Mouse (Mus musculus): ENCODE results near the gene Vipas39. TPM values are rescaled to one million over a fixed set of nuclear protein-coding genes. Genes with fewer than 3 reads are reported as not detected.

The Vipas39 gene
- polyA plus RNA-seq, 1 experiment from 2014 or later: 63.6 TPM

GRCm38 (mm10) chr12:87195069-87195468 is 71.0 kb downstream of the Vipas39 start:
- ChIA-PET POLR2A (no interaction called here), CTCF (no interaction called here)
- ATAC-seq (no peak), DNase-seq (ENCODE audit: low read depth, low spot score) (no peak)
- in situ Hi-C loops (cut with MboI; ENCODE audit: low pct_unique_long_range_greater_than_20kb): no loop called here
- no peaks in the 10 kb centered on the region for H3K27me3 ChIP-seq
- TF ChIP-seq CTCF (IDR thresholded peaks at IDR 0.05): no peak

GRCm38 (mm10) chr12:87193008-87193407 is 73.0 kb downstream of the Vipas39 start:
- POLR2A ChIA-PET: interaction anchor here (0.6 kb wide), 1 partner anchor 840 kb away, joined by 7 read pairs; no protein-coding TSS in a partner anchor

More at GRCm38 (mm10) chr12:87193008-87193407, 73.0 kb downstream of the Vipas39 start:
- TF ChIP-seq CTCF (IDR thresholded peaks at IDR 0.05): no peak
- DNase-seq (ENCODE audit: low read depth, low spot score) (no peak), ATAC-seq (no peak)
- H3K27me3 ChIP-seq: no peaks in the 10 kb centered on the region
- CTCF ChIA-PET: interaction anchor here (1.2 to 1.7 kb wide), 3 partner anchors 9 to 36 kb away, joined by 3 to 5 read pairs (median 5); no protein-coding TSS in a partner anchor
- in situ Hi-C loops (cut with MboI; ENCODE audit: low pct_unique_long_range_greater_than_20kb): no loop called here

Other genes starting within 250 kb of the Vipas39 start
- not detected for gene Tmem63c, start 244.9 kb downstream of the Vipas39 start, polyA plus RNA-seq (2021)
- gene Ngb, start 163.7 kb downstream of the Vipas39 start, polyA plus RNA-seq (2021): 0.49 TPM
- gene Gstz1, start 119.1 kb downstream of the Vipas39 start, polyA plus RNA-seq (2021): 36.7 TPM
- gene Pomt2, start 118.3 kb downstream of the Vipas39 start, polyA plus RNA-seq (2021): 14.5 TPM
- 1.2 TPM for gene Samd15, start 66.5 kb downstream of the Vipas39 start, polyA plus RNA-seq (2021)
- gene Tmed8, start 65.8 kb downstream of the Vipas39 start, polyA plus RNA-seq (2021): 13.8 TPM
- gene Noxred1, start 27.5 kb downstream of the Vipas39 start, polyA plus RNA-seq (2021): 0.24 TPM
- gene Ahsa1, start 223 bp upstream of the Vipas39 start, polyA plus RNA-seq (2021): 157 TPM
- 0.27 TPM for gene Ism2, start 33.4 kb upstream of the Vipas39 start, polyA plus RNA-seq (2021)
- gene Sptlc2, start 122.1 kb upstream of the Vipas39 start, polyA plus RNA-seq (2021): 164 TPM
- 138 TPM for gene Slirp, start 177.6 kb upstream of the Vipas39 start, polyA plus RNA-seq (2021)
- 15.5 TPM for gene Alkbh1, start 177.8 kb upstream of the Vipas39 start, polyA plus RNA-seq (2021)
- gene Snw1, start 206.0 kb upstream of the Vipas39 start, polyA plus RNA-seq (2021): 99.2 TPM
- gene Gm5788, start 228.5 kb upstream of the Vipas39 start, polyA plus RNA-seq (2021): not detected
- gene Gm8300, start 248.1 kb upstream of the Vipas39 start, polyA plus RNA-seq (2021): 0.27 TPM